Mouse (Mus musculus) intestine, embryonic 16.5 days (tissue): ENCODE data around the gene Arpc2. TPM values are rescaled to one million over a fixed set of nuclear protein-coding genes. Genes with fewer than 3 reads are reported as not detected.

Experiments
- ATAC-seq: fragments of 200-750 bp; cut with Nextera tagmentation; 2 replicates; pipeline ENCODE4 v1.8.0; 2017; ENCODE audit warnings: moderate TSS enrichment, moderate library complexity
- H3K27ac ChIP-seq: fragments of 300-500 bp; sonication (generic); 2 replicates; pipeline ENCODE4 v1.5.1; 2014; ENCODE audit warnings: mild to moderate bottlenecking, low read length
- H3K27me3 ChIP-seq: fragments of 300-500 bp; sonication (generic); replicated peaks from 2 replicates; pipeline ENCODE4 v1.6.1; 2014; ENCODE audit warnings: low read length, control low read depth, mixed read lengths; ENCODE audit not compliant: control insufficient read depth, insufficient read depth
- H3K36me3 ChIP-seq: fragments of 300-500 bp; sonication (generic); 2 replicates; pipeline ENCODE4 v1.6.1; 2014; ENCODE audit warnings: low read length, control low read depth; ENCODE audit not compliant: control insufficient read depth, insufficient read depth
- H3K4me1 ChIP-seq: fragments of 300-500 bp; sonication (generic); 2 replicates; pipeline ENCODE4 v1.6.1; 2014; ENCODE audit warnings: low read length, control low read depth, mixed read lengths; ENCODE audit not compliant: control insufficient read depth, insufficient read depth
- H3K4me2 ChIP-seq: fragments of 300-500 bp; sonication (generic); 2 replicates; pipeline ENCODE4 v1.6.1; 2014; ENCODE audit warnings: low read depth, low read length, control low read depth
- H3K4me3 ChIP-seq: fragments of 300-500 bp; sonication (generic); 2 replicates; pipeline ENCODE4 v1.5.1; 2014; ENCODE audit warnings: mild to moderate bottlenecking, low read length
- H3K9ac ChIP-seq: fragments of 300-500 bp; sonication (generic); 2 replicates; pipeline ENCODE4 v1.6.1; 2014; ENCODE audit warnings: low read depth, low read length
- H3K9me3 ChIP-seq: fragments of 300-500 bp; sonication (generic); 2 replicates; pipeline ENCODE4 v1.6.1; 2016; ENCODE audit warnings: low read length, control low read depth; ENCODE audit not compliant: control insufficient read depth
- WGBS: fragments of 180-500 bp; shearing (Covaris S2); extraction: QIAGEN DNeasy Blood & Tissue Kit; methylation state at CpG from one replicate; pipeline ENCODE4 v1.1.7; 2014; 5-methylcytosine and 5-hydroxymethylcytosine counted together
- polyA plus RNA-seq: library from polyadenylated mRNA; unstranded; fragments of >200 nt; fragmentation: Nextera tagmentation; extraction: Ambion mirVana; gene quantifications from 2 replicates; pipeline ENCODE4 v1.2.1, GENCODE M21; 2015

The Arpc2 gene
- polyA plus RNA-seq, 1 experiment from 2014 or later: 575 TPM

DNA sequence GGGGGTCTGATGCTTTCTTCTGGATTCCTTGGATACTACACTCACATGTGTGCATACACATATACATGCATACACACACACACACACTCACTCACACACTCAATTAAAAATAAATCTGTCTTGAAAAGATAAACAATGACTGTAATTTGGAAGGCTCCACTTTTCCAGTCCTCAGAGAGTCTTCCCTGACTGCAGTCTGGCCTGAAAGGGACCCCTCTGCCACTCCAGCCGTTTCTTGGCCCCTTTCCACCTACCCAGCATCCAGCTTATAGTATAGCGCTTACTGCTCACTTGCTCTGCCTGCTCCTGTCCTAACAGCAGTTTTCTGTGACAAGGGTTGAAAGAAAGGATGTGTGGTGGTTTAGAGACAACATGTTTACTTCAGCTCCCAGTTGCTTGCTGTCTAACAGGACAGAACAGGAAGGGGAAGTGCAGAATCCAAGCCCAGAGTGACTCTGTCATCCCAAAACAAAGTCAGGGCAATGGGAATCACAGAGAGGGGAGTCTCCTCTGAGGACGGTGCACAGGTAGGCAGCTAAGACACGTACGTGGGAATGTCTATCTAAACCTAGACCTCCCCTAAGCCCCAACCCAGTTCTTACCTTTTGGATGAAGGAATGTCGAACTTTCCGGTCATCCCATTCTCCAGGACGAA lies 57.5 kb downstream of the Arpc2 start:
- Histone ChIP-seq H3K9me3 (no peaks in the 10 kb centered on the region), H3K4me1 (peaks cover 54% of the 10 kb centered on the region), H3K27ac (peak overlapping the region; percentile 30), H3K36me3 (peaks cover 4% of the 10 kb centered on the region; the same call in 1 of the 2 replicates), H3K27me3 (no peaks in the 10 kb centered on the region), H3K9ac (no peak overlapping the region), H3K4me3 (no peak overlapping the region), H3K4me2 (no peak overlapping the region)
- no peak for ATAC-seq
- 79% methylated on average over 8 of the region's 8 CpGs for WGBS

DNA sequence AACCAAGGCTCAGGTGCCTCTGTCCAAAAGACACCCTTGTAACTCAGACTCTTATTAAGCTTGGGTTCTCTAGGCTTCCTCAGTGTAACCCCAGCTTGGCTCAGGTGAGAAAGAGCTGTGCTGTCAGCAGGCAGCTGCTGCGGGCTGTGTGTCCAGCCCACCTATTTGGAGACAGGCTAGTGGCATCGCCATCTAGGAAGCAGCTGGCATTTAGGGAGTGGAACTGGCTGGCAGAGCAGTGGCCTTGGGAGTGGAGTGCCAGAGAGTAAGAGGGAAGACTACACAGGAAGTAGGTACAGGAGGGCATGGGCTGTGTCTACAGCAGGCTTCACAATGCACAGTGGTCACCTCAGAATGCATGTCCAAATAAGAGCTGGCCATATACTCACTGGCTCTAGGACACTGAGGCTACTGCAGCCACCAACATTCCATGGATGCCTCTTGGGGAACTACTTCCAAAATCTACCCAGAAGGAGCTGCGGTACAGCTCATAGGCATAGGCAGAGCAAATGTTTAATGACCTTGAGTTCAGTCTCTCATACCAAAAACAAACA lies 58.3 kb downstream of the Arpc2 start:
- ATAC-seq: no peak
- WGBS: 83% methylated on average over 3 of the region's 3 CpGs
- Histone ChIP-seq H3K9me3 (no peaks in the 10 kb centered on the region), H3K27me3 (no peaks in the 10 kb centered on the region), H3K4me3 (no peak overlapping the region), H3K36me3 (0 out of 2 replicates have a peak, but pooled peaks cover 3% of the 10 kb centered on the region), H3K9ac (no peak overlapping the region), H3K4me1 (peaks cover 58% of the 10 kb centered on the region), H3K27ac (peak overlapping the region; percentile 30), H3K4me2 (no peak overlapping the region)

DNA sequence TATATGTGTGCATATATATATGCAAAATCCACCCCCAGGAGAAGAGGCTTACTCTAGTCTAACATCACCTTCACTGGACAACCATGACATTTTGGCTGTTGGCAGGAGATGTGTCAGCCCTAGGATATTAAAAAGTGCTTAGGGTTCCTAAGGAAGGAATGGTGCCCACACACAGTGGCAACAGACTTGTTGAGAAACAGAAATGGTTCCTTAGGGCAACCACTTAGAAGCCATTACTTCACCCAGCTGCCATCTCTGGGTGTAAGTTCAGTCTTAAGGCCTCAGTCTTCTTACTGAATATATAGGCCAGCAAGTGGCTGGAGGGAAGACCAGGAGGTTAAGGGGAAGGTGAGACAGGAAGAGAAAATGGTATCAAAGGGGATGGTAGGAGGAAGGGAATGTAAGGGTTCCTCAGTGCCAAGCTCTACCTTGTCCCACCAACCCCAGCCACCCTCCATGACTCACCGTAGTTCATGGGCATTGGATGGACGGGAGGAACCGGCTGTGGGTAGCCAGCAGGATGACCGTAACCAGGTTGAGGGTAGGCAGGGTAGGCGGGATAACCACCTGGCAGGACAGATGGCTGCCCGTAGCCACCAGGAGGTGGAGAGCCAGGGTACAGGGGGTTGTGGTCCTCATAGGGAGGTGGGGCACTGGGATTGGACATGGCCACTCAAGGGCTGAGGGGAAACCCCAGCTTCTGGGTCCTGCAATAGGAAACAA lies 59.0 kb downstream of the Arpc2 start:
- Histone ChIP-seq H3K4me3 (peak overlapping the region; percentile 35), H3K4me1 (peaks cover 66% of the 10 kb centered on the region), H3K9me3 (no peaks in the 10 kb centered on the region), H3K9ac (peak overlapping the region; percentile 65), H3K4me2 (peak overlapping the region; percentile 71), H3K27me3 (no peaks in the 10 kb centered on the region), H3K36me3 (0 out of 2 replicates have a peak, but pooled peaks cover 3% of the 10 kb centered on the region), H3K27ac (peak overlapping the region; percentile 99)
- no peak for ATAC-seq
- 77% methylated on average over 6 of the region's 6 CpGs for WGBS

DNA sequence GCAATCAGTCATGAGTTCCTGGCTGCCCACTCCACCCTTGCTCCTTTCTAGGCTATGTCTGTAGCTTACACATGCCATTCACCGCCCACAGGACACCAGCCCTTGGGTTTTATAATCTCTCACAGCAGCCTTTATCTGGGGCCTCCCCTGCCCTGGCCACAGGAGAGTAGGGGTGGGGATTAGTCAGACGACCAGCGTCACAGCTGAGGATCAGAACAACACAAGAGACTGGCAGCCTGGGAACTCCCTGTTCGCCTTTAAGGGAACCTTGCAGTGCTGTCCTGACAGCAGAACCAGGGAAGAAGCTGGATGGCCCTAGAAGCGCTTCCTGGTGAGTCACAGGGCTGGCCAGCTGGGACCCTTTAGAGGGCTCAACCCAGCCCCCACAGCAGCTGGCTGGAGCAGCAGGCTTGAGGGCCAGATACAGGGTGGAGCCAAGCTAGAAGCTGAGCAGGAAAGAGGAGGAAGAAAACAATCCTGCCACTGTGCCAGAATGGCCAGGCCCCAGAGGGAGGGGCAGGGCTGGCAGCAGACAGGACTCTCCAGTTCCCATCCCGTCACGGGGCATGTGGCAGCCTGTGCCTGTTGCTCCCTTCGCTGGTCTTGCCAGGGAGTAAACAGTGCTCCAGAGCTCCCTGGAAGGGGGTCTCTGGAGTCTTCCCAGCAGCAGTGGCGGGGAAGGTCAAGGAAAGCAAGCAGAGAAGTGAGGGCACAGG lies 59.7 kb downstream of the Arpc2 start:
- peak overlapping the region; percentile 71 for H3K4me2 ChIP-seq
- peak; percentile 90 for ATAC-seq
- no peaks in the 10 kb centered on the region for H3K9me3 ChIP-seq
- H3K27me3 ChIP-seq: no peaks in the 10 kb centered on the region
- peaks cover 3% of the 10 kb centered on the region; the same call in 1 of the 2 replicates for H3K36me3 ChIP-seq
- H3K9ac ChIP-seq: peak overlapping the region; percentile 65
- peaks cover 73% of the 10 kb centered on the region for H3K4me1 ChIP-seq
- peak overlapping the region; percentile 99 for H3K27ac ChIP-seq
- 5% methylated on average over 9 of the region's 9 CpGs for whole genome bisulfite sequencing
- peak overlapping the region; percentile 35 for H3K4me3 ChIP-seq

DNA sequence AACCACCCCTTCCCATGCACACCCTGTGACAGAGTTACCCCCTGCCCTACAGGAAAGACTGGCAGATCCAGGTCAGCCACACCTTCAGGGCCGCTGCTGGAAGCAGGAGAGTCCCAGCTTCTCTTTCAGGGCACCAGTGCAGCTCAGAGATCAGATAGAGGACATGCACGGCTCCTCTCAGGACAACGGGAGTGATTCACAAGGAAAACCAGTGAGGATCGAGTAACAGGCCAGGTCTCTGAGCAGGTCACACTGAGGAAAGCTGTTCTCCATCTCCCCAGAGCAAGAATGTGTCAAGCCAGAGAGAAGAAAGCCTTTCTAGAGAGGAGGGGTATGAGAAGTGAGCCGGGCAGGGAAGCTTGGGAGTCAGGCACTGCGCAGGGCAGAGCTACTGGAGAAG lies 60.6 kb downstream of the Arpc2 start:
- H3K9ac ChIP-seq: peak overlapping the region; percentile 65
- 17% methylated on average over 6 of the region's 6 CpGs for WGBS
- peaks cover 82% of the 10 kb centered on the region for H3K4me1 ChIP-seq
- ATAC-seq: no peak; the same call in 1 of the 2 replicates
- no peaks in the 10 kb centered on the region for H3K27me3 ChIP-seq
- H3K9me3 ChIP-seq: no peaks in the 10 kb centered on the region
- peaks cover 3% of the 10 kb centered on the region; the same call in 1 of the 2 replicates for H3K36me3 ChIP-seq
- H3K4me2 ChIP-seq: peak overlapping the region; percentile 71
- peak overlapping the region; percentile 99 for H3K27ac ChIP-seq
- H3K4me3 ChIP-seq: peak overlapping the region; percentile 35

DNA sequence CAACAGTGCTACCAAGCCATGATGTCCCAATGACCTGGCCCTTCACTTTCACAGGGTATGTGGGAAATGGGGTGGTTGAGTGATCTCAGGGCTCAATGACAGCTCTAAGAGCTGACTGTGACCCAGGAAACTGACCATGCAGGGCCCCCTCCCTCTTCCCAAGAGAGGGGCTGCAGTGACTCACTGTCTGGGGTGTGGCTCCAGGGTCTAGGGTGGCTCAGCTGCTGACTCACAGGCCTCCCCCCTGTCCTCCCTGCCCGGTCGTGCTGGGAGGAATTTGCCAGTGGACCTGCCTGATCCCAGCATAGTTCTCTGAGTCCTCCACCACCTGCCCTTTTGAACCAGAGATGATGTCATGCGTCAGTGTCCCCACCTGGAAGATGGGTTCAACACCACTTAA lies 61.4 kb downstream of the Arpc2 start:
- Histone ChIP-seq H3K4me2 (peak overlapping the region; percentile 71; the same call in 1 of the 2 replicates), H3K9me3 (no peaks in the 10 kb centered on the region), H3K4me1 (peaks cover 89% of the 10 kb centered on the region), H3K4me3 (0 out of 2 replicates have a peak overlapping the region, but pooled peaks have one; percentile 35), H3K36me3 (peaks cover 3% of the 10 kb centered on the region; the same call in 1 of the 2 replicates), H3K9ac (0 out of 2 replicates have a peak overlapping the region, but pooled peaks have one; percentile 65), H3K27me3 (no peaks in the 10 kb centered on the region), H3K27ac (peak overlapping the region; percentile 99)
- no peak for ATAC-seq
- WGBS: 48% methylated on average over 3 of the region's 3 CpGs

DNA sequence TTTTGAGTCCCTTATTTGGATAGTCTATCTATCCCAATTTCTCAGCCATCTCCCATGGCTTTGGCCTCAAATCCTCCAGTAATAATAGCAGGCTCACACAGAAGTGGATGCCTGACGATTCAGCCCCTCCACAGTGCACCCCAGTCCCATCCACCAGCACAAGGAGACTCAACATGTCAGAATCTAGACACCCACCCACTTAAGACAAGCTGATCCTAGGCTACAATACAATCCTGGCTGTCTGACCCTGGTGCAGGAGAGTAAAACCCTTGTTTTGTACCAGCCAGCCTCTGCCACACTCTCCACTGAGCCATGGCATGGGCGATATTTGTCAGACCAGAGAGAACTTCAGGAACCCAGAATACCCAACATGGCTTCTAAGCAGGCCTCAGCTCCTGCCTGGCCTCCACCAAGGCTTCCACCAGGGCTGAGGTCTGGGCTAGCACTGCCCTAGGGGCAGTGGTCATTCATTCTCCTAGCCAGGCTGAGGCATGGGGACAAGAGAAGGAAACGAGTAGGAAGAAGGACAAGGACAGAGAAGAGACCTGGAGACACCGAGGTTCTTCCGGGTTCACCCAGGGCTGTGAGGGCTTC lies 62.4 kb downstream of the Arpc2 start:
- 79% methylated on average over 5 of the region's 5 CpGs for WGBS
- peak overlapping the region; percentile 53 for H3K9ac ChIP-seq
- H3K4me1 ChIP-seq: peaks cover 94% of the 10 kb centered on the region
- peaks cover 3% of the 10 kb centered on the region; the same call in 1 of the 2 replicates for H3K36me3 ChIP-seq
- no peak for ATAC-seq
- peak overlapping the region; percentile 99 for H3K27ac ChIP-seq
- no peak overlapping the region for H3K4me2 ChIP-seq
- H3K9me3 ChIP-seq: no peaks in the 10 kb centered on the region
- no peaks in the 10 kb centered on the region for H3K27me3 ChIP-seq
- no peak overlapping the region for H3K4me3 ChIP-seq

DNA sequence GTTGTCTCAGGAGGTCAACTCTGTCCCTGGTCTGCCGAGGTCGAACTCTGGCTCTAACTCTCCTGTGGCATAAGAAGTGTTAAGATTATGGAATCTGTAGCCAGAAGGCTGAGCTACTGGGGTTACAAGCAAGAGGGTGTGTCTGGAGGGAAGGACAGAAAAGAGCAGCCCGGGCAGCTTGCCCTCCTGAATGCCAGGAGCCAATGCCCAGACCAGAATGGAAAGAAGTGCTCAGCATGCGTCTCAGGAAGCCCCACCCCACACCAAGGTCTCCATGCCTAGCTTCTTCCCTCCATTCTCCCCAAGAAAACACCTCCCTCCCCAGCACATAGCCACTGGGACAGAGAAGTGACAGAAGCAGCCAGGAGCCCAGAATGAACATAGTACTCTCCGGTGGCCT lies 63.1 kb downstream of the Arpc2 start:
- Histone ChIP-seq H3K4me3 (no peak overlapping the region), H3K27ac (peak overlapping the region; percentile 99), H3K4me1 (peaks cover 88% of the 10 kb centered on the region), H3K9ac (peak overlapping the region; percentile 12; the same call in 1 of the 2 replicates), H3K9me3 (no peaks in the 10 kb centered on the region), H3K4me2 (0 out of 2 replicates have a peak overlapping the region, but pooled peaks have one; percentile 20), H3K36me3 (no peaks in the 10 kb centered on the region; the same call in 1 of the 2 replicates), H3K27me3 (no peaks in the 10 kb centered on the region)
- no peak for ATAC-seq
- 54% methylated on average over 5 of the region's 5 CpGs for WGBS
